Mouse (Mus musculus): ENCODE measurements around the gene Atp6v0a1. TPM values are rescaled to one million over a fixed set of nuclear protein-coding genes. Genes with fewer than 3 reads are reported as not detected.

Atp6v0a1 gene
- total and polyA plus RNA-seq, 3 experiments, result 77.4 to 92.6 (median 89.6) TPM

- Histone ChIP-seq H3K9ac (ENCODE audit: low read depth, low read length) (no peak overlapping the region), H3K27me3 (ENCODE audit: control insufficient read depth, insufficient read depth, low read length) (no peaks in the 10 kb centered on the region), H3K36me3 (ENCODE audit: control insufficient read depth, insufficient read depth, low read length) (peaks cover 2% of the 10 kb centered on the region; the same call in 1 of the 2 replicates), H3K79me2 (replicated peaks; ENCODE audit: control insufficient read depth, insufficient read depth, low read length) (peaks cover 3% of the 10 kb centered on the region; the same call in 1 of the 2 replicates), H3K4me3 (no peak overlapping the region), H3K27ac (no peak overlapping the region), H3K4me1 (ENCODE audit: control insufficient read depth, insufficient read depth, low read length) (peaks cover 10% of the 10 kb centered on the region)
- no peak for TF ChIP-seq POLR2A (IDR thresholded peaks at IDR 0.05; ENCODE audit: insufficient read depth, low read depth, low read length)
- TF ChIP-seq CTCF (IDR thresholded peaks at IDR 0.05), result no peak
- TF ChIP-seq EP300 (IDR thresholded peaks at IDR 0.05; ENCODE audit: insufficient read depth, low read depth, low read length), result no peak
- WGBS, result 78% methylated on average over 10 of the region's 10 CpGs
- DNase-seq, result no peak
- intact Hi-C loops (cut with DNase I), result no loop called here
These were observed 37.8 kb upstream of the Atp6v0a1 start for GRCm38 (mm10) chr11:100971455-100971854.

GRCm38 (mm10) chr11:100973245-100973644, 36.0 kb upstream of the Atp6v0a1 start:
- intact Hi-C loops (cut with DNase I), result no loop called here
- WGBS, result 84% methylated on average over 7 of the region's 7 CpGs

GRCm38 (mm10) chr11:100974381-100974970, 34.8 kb upstream of the Atp6v0a1 start:
- Histone ChIP-seq H3K9ac (ENCODE audit: low read depth, low read length) (no peak overlapping the region), H3K4me1 (ENCODE audit: control insufficient read depth, insufficient read depth, low read length) (peaks cover 9% of the 10 kb centered on the region), H3K36me3 (ENCODE audit: control insufficient read depth, insufficient read depth, low read length) (peaks cover 3% of the 10 kb centered on the region), H3K79me2 (replicated peaks; ENCODE audit: control insufficient read depth, insufficient read depth, low read length) (no peaks in the 10 kb centered on the region), H3K27ac (no peak overlapping the region; the same call in 1 of the 2 replicates), H3K4me3 (no peak overlapping the region), H3K27me3 (ENCODE audit: control insufficient read depth, insufficient read depth, low read length) (no peaks in the 10 kb centered on the region)
- DNase-seq, result peak; percentile 49 to 64
- WGBS, result 49% methylated on average over 14 of the region's 14 CpGs
- intact Hi-C loops (cut with DNase I), result no loop called here
- TF ChIP-seq POLR2A (IDR thresholded peaks at IDR 0.05; ENCODE audit: insufficient read depth, low read depth, low read length) (no peak), EP300 (IDR thresholded peaks at IDR 0.05; ENCODE audit: insufficient read depth, low read depth, low read length) (no peak), CTCF (IDR thresholded peaks at IDR 0.05) (no peak)

More at GRCm38 (mm10) chr11:100973245-100973644, 36.0 kb upstream of the Atp6v0a1 start:
- TF ChIP-seq POLR2A (IDR thresholded peaks at IDR 0.05; ENCODE audit: insufficient read depth, low read depth, low read length) (no peak), CTCF (IDR thresholded peaks at IDR 0.05) (no peak), EP300 (IDR thresholded peaks at IDR 0.05; ENCODE audit: insufficient read depth, low read depth, low read length) (no peak)
- H3K9ac ChIP-seq (ENCODE audit: low read depth, low read length), result no peak overlapping the region
- H3K36me3 ChIP-seq (ENCODE audit: control insufficient read depth, insufficient read depth, low read length), result no peaks in the 10 kb centered on the region; the same call in 1 of the 2 replicates
- H3K79me2 ChIP-seq (replicated peaks; ENCODE audit: control insufficient read depth, insufficient read depth, low read length), result no peaks in the 10 kb centered on the region; the same call in 1 of the 2 replicates
- H3K4me1 ChIP-seq (ENCODE audit: control insufficient read depth, insufficient read depth, low read length), result peaks cover 6% of the 10 kb centered on the region
- H3K27ac ChIP-seq, result no peak overlapping the region
- DNase-seq, result no peak
- no peak overlapping the region for H3K4me3 ChIP-seq
- H3K27me3 ChIP-seq (ENCODE audit: control insufficient read depth, insufficient read depth, low read length), result no peaks in the 10 kb centered on the region

- no peak overlapping the region; the same call in 1 of the 2 replicates for H3K27ac ChIP-seq
- H3K4me1 ChIP-seq (ENCODE audit: control insufficient read depth, insufficient read depth, low read length), result peaks cover 12% of the 10 kb centered on the region
- DNase-seq, result no peak
- WGBS, result 37% methylated on average over 7 of the region's 7 CpGs
- TF ChIP-seq CTCF (IDR thresholded peaks at IDR 0.05), result no peak
- no peak for TF ChIP-seq EP300 (IDR thresholded peaks at IDR 0.05; ENCODE audit: insufficient read depth, low read depth, low read length)
- TF ChIP-seq POLR2A (IDR thresholded peaks at IDR 0.05; ENCODE audit: insufficient read depth, low read depth, low read length), result no peak
- H3K27me3 ChIP-seq (ENCODE audit: control insufficient read depth, insufficient read depth, low read length), result no peaks in the 10 kb centered on the region
- no peaks in the 10 kb centered on the region for H3K79me2 ChIP-seq (replicated peaks; ENCODE audit: control insufficient read depth, insufficient read depth, low read length)
- H3K36me3 ChIP-seq (ENCODE audit: control insufficient read depth, insufficient read depth, low read length), result peaks cover 5% of the 10 kb centered on the region
- H3K9ac ChIP-seq (ENCODE audit: low read depth, low read length), result no peak overlapping the region
- H3K4me3 ChIP-seq, result no peak overlapping the region
- intact Hi-C loops (cut with DNase I), result no loop called here
These were observed 34.0 kb upstream of the Atp6v0a1 start for GRCm38 (mm10) chr11:100975241-100975640.

- Histone ChIP-seq H3K27ac (peak overlapping the region; percentile 72), H3K79me2 (replicated peaks; ENCODE audit: control insufficient read depth, insufficient read depth, low read length) (no peaks in the 10 kb centered on the region), H3K36me3 (ENCODE audit: control insufficient read depth, insufficient read depth, low read length) (peaks cover 5% of the 10 kb centered on the region), H3K4me3 (no peak overlapping the region), H3K9ac (ENCODE audit: low read depth, low read length) (no peak overlapping the region), H3K27me3 (ENCODE audit: control insufficient read depth, insufficient read depth, low read length) (no peaks in the 10 kb centered on the region), H3K4me1 (ENCODE audit: control insufficient read depth, insufficient read depth, low read length) (peaks cover 14% of the 10 kb centered on the region)
- WGBS, result 15% methylated on average over 8 of the region's 8 CpGs
- intact Hi-C loops (cut with DNase I), result no loop called here
- DNase-seq, result peak; percentile 55 to 70
- TF ChIP-seq CTCF (IDR thresholded peaks at IDR 0.05) (no peak), POLR2A (IDR thresholded peaks at IDR 0.05; ENCODE audit: insufficient read depth, low read depth, low read length) (peak; percentile 60; the same call in 1 of the 2 replicates), EP300 (IDR thresholded peaks at IDR 0.05; ENCODE audit: insufficient read depth, low read depth, low read length) (peak; percentile 73)
These were observed 29.4 kb upstream of the Atp6v0a1 start for GRCm38 (mm10) chr11:100979887-100980286.

- peak overlapping the region; percentile 72 for H3K27ac ChIP-seq
- TF ChIP-seq POLR2A (IDR thresholded peaks at IDR 0.05; ENCODE audit: insufficient read depth, low read depth, low read length), result no peak
- TF ChIP-seq CTCF (IDR thresholded peaks at IDR 0.05), result no peak
- no peak for TF ChIP-seq EP300 (IDR thresholded peaks at IDR 0.05; ENCODE audit: insufficient read depth, low read depth, low read length)
- peaks cover 10% of the 10 kb centered on the region for H3K4me1 ChIP-seq (ENCODE audit: control insufficient read depth, insufficient read depth, low read length)
- 93% methylated on average over 1 of the region's 1 CpGs for WGBS
- H3K79me2 ChIP-seq (replicated peaks; ENCODE audit: control insufficient read depth, insufficient read depth, low read length), result no peaks in the 10 kb centered on the region
- peaks cover 5% of the 10 kb centered on the region for H3K36me3 ChIP-seq (ENCODE audit: control insufficient read depth, insufficient read depth, low read length)
- no peak for DNase-seq
- H3K4me3 ChIP-seq, result no peak overlapping the region
- intact Hi-C loops (cut with DNase I), result no loop called here
- H3K9ac ChIP-seq (ENCODE audit: low read depth, low read length), result no peak overlapping the region
- H3K27me3 ChIP-seq (ENCODE audit: control insufficient read depth, insufficient read depth, low read length), result no peaks in the 10 kb centered on the region
These were observed 28.8 kb upstream of the Atp6v0a1 start for GRCm38 (mm10) chr11:100980438-100980837.
